Mouse (Mus musculus) heart, adult 18-20 months (tissue): ENCODE data around the gene Vmn2r113. TPM values are rescaled to one million over a fixed set of nuclear protein-coding genes. Genes with fewer than 3 reads are reported as not detected.
"Not testable (repeated sequence)": the region's sequence is repeated elsewhere in the genome, so short reads cannot be mapped to it uniquely, and the experiment has no call there.

ENCODE experiments used
- DNase-seq, 2 experiments: peaks; one replicate each; pipeline ENCODE4 v3.0.0; 2021 to 2022; ENCODE audit warnings: mixed read lengths in 1 of 2
- long read RNA-seq, 2 experiments: library from polyadenylated mRNA; stranded (forward); transcript quantifications; one replicate each; pipeline ENCODE4 v2.0.0; 2021
- total RNA-seq, 2 experiments: library from RNA; stranded (reverse); gene quantifications; 2 replicates each; pipeline ENCODE4 v1.2.3; 2021

The Vmn2r113 gene
- total RNA-seq: not detected
- long read RNA-seq, experiment 1: 0 reads
- long read RNA-seq, experiment 2: 0 reads

GRCm38 (mm10) chr17:22942684-22943083 lies at the start of gene Vmn2r113:
Gene Vmn2r113 (plus strand): TSS chr17:22942984.
- not testable (repeated sequence) for DNase-seq

Other genes with a start within 250 kb of the Vmn2r113 start
- 1 to 10 TPM; 4.1 to 4.6 TPM for gene Zfp945, start 75.8 kb upstream of the Vmn2r113 start, total RNA-seq
- not detected for gene Vmn2r-ps130, start 118.2 kb downstream of the Vmn2r113 start, total RNA-seq